Mouse (Mus musculus) neural tube, embryonic 15.5 days (tissue): ENCODE data around the gene Nf1. TPM values are rescaled to one million over a fixed set of nuclear protein-coding genes. Genes with fewer than 3 reads are reported as not detected.

Source experiments
- ATAC-seq: fragments of 200-750 bp; cut with Nextera tagmentation; 2 replicates; pipeline ENCODE4 v1.8.0; 2017; ENCODE audit warnings: mild to moderate bottlenecking, moderate TSS enrichment, moderate library complexity; ENCODE audit not compliant: low FRiP score
- H3K27ac ChIP-seq: fragments of 300-500 bp; sonication (generic); replicated peaks from 2 replicates; pipeline ENCODE4 v1.5.1; 2015; ENCODE audit warnings: mild to moderate bottlenecking, inconsistent platforms
- H3K27me3 ChIP-seq: fragments of 300-500 bp; sonication (generic); replicated peaks from 2 replicates; pipeline ENCODE4 v1.6.1; 2015; ENCODE audit warnings: inconsistent platforms
- H3K36me3 ChIP-seq: fragments of 300-500 bp; sonication (generic); 2 replicates; pipeline ENCODE4 v1.6.1; 2015; ENCODE audit warnings: inconsistent platforms
- H3K4me1 ChIP-seq: fragments of 300-500 bp; sonication (generic); 2 replicates; pipeline ENCODE4 v1.6.1; 2015; ENCODE audit warnings: inconsistent platforms
- H3K4me2 ChIP-seq: fragments of 300-500 bp; sonication (generic); 2 replicates; pipeline ENCODE4 v1.6.1; 2015; ENCODE audit warnings: inconsistent platforms, mild to moderate bottlenecking, moderate library complexity
- H3K4me3 ChIP-seq: fragments of 300-500 bp; sonication (generic); replicated peaks from 2 replicates; pipeline ENCODE4 v1.5.1; 2015; ENCODE audit warnings: mild to moderate bottlenecking, inconsistent platforms
- H3K9ac ChIP-seq: fragments of 300-500 bp; sonication (generic); replicated peaks from 2 replicates; pipeline ENCODE4 v1.6.1; 2015; ENCODE audit warnings: mild to moderate bottlenecking, inconsistent platforms
- H3K9me3 ChIP-seq: fragments of 300-500 bp; sonication (generic); replicated peaks from 2 replicates; pipeline ENCODE4 v1.6.1; 2016; ENCODE audit warnings: inconsistent platforms
- WGBS: fragments of 180-500 bp; shearing (Covaris S2); methylation state at CpG from one replicate; pipeline ENCODE4 v1.1.7; 2015; ENCODE audit warnings: mixed read lengths; 5-methylcytosine and 5-hydroxymethylcytosine counted together
- polyA plus RNA-seq: library from polyadenylated mRNA; unstranded; fragments of >200 nt; fragmentation: Nextera tagmentation; extraction: Ambion mirVana; gene quantifications from 2 replicates; pipeline ENCODE4 v1.2.1, GENCODE M21; 2015

Nf1 gene
- polyA plus RNA-seq, 1 experiment from 2014 or later = 5.4 TPM

DNA sequence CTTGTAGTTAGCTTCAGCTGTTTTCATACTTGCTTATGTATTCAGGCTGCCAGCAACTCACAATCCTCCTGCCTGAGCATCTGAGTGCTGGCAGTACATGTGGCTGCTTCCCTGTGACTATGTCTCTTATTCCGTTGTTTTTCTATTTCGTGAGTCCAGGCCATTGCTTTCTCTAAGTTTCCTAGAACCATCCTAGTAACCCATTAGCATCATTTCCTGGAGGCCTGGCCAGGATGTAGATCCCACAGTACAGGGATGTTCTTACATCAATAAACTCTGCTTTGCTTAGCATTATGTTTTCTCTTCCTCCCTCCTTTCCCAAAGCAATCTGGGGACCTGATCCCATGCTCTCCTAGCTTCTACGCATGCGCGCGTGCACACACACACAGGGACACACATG lies 4.4 kb upstream of the Nf1 start:
- peaks cover 9% of the 10 kb centered on the region for H3K4me1 ChIP-seq
- no peak overlapping the region for H3K4me2 ChIP-seq
- H3K9me3 ChIP-seq = no peaks in the 10 kb centered on the region
- WGBS = 93% methylated on average over 6 of the region's 6 CpGs
- H3K36me3 ChIP-seq = no peaks in the 10 kb centered on the region
- no peak overlapping the region for H3K9ac ChIP-seq
- H3K27me3 ChIP-seq = no peaks in the 10 kb centered on the region
- no peak overlapping the region for H3K4me3 ChIP-seq
- H3K27ac ChIP-seq = no peak overlapping the region
- ATAC-seq = no peak

DNA sequence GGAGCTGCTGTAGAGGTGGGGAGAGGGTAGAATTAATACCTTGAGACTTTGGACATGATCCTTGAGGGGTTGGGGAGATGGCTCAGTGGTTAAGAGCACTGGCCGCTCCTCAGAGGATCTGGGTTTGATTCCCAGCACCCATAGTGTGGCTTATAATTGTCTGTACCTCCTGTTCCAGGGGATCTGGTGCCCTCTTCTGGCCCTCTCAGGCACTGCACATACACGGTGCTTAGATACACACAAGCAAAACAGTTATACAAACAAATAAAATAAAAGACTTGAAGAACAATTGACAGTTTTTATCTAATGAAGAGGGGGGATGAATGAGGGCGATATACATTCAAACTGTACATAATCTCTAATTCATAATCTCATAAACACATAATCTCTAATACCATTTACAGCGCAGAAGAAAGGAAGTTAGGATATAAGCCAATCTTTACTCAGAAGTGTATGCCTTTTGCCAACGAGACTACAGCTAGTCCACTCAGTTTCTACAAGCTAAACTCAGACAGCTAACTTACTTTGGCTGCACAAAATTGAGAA lies 2.7 kb upstream of the Nf1 start:
- no peaks in the 10 kb centered on the region for H3K9me3 ChIP-seq
- no peak overlapping the region for H3K4me2 ChIP-seq
- H3K9ac ChIP-seq = no peak overlapping the region
- no peak overlapping the region for H3K27ac ChIP-seq
- WGBS = 96% methylated on average over 5 of the region's 5 CpGs
- H3K4me1 ChIP-seq = peaks cover 23% of the 10 kb centered on the region
- no peak for ATAC-seq
- H3K36me3 ChIP-seq = no peaks in the 10 kb centered on the region
- no peak overlapping the region for H3K4me3 ChIP-seq
- no peaks in the 10 kb centered on the region for H3K27me3 ChIP-seq

DNA sequence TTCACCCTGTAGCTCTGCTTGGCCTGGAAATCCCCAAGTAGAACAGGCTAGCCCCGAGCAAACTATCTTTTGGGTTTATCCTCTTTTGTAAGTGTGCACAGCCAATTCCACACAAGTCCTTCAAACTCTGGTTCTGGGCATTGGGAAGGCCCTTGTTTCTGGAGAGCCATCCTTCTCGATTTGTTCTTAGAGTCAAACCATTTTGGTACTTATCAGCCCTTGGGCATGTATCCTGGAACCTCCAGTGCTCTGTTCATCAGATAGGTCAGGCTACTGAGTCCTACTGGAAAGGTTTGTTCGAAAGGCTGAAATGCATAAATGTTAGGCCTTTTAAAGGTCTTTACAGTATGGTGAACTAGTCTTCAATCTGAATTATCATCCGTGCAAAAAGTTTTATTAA lies 872 bp upstream of the Nf1 start:
- peak overlapping the region; percentile 85 for H3K4me3 ChIP-seq
- H3K36me3 ChIP-seq = 0 out of 2 replicates have a peak, but pooled peaks cover 5% of the 10 kb centered on the region
- no peaks in the 10 kb centered on the region for H3K27me3 ChIP-seq
- ATAC-seq = no peak
- no peaks in the 10 kb centered on the region for H3K9me3 ChIP-seq
- peak overlapping the region; percentile 99 for H3K9ac ChIP-seq
- 51% methylated on average over 4 of the region's 4 CpGs for WGBS
- H3K4me1 ChIP-seq = peaks cover 30% of the 10 kb centered on the region
- peak overlapping the region; percentile 96; the same call in 1 of the 2 replicates for H3K27ac ChIP-seq
- peak overlapping the region; percentile 72 for H3K4me2 ChIP-seq

DNA sequence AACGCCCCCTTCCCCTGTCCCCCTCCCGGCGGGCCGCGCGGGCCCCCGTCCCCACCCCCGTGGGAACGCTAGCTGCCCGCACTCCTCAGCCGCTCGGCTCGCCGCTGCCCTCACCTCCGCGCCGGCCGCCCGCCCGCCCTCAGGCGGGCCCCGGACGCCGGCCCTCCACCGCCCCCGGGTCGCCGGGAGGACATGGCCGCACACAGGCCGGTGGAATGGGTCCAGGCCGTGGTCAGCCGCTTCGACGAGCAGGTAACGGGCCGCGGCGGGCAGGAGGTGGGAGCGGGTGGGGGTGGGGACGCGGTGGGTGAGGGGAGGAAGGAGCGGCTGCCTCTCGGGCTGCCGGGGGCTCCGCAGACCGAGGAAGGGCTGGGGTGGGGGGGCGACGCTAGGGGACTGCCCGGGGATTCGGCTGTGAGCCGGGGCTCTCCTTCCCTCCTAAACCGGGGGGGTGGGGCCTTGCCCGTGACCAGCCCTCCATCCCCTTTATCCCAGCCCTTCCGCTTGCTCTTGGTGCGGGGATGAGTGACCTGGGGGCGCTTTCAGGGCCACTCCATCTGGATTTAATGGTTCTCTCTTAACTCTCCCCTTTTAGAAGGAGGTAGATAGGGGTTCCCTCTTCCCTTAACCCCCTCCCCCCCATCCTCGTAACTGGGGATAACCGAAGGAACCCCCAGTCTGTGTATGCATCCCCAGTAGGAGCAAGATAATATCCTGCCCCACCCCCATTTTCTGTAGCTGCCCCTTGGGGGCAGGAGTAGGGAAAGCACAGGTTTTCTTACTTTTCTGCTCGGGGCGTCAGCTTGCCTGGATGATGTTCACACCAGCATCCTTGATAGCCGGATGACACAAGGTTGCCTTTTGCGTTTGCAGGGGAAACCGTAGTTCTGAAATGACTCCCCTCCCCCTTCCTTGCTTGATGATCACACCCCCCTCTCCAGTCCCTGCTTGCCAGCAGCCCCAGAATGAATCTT lies 602 bp downstream of the Nf1 start:
- ATAC-seq = peak; percentile 80
- Histone ChIP-seq H3K4me1 (peaks cover 30% of the 10 kb centered on the region), H3K27ac (peak overlapping the region; percentile 96), H3K4me2 (peak overlapping the region; percentile 72), H3K27me3 (no peaks in the 10 kb centered on the region), H3K36me3 (0 out of 2 replicates have a peak, but pooled peaks cover 5% of the 10 kb centered on the region), H3K9ac (peak overlapping the region; percentile 99), H3K4me3 (peak overlapping the region; percentile 85), H3K9me3 (no peaks in the 10 kb centered on the region)
- under 1% methylated on average over 10 of the region's 63 CpGs for WGBS

- H3K9me3 ChIP-seq = no peaks in the 10 kb centered on the region
- no peaks in the 10 kb centered on the region for H3K27me3 ChIP-seq
- H3K4me1 ChIP-seq = peaks cover 7% of the 10 kb centered on the region; the same call in 1 of the 2 replicates
- no peak overlapping the region for H3K4me3 ChIP-seq
- H3K36me3 ChIP-seq = no peaks in the 10 kb centered on the region
- ATAC-seq = no peak
- H3K4me2 ChIP-seq = no peak overlapping the region
- WGBS = 83% methylated on average over 3 of the region's 3 CpGs
- no peak overlapping the region for H3K27ac ChIP-seq
- no peak overlapping the region for H3K9ac ChIP-seq
These were observed 17.5 kb downstream of the Nf1 start for GRCm38 (mm10) chr11:79356995-79357394.

GRCm38 (mm10) chr11:79357397-79357796 lies 17.9 kb downstream of the Nf1 start:
- no peaks in the 10 kb centered on the region for H3K36me3 ChIP-seq
- 97% methylated on average over 1 of the region's 1 CpGs for WGBS
- no peak overlapping the region for H3K4me2 ChIP-seq
- H3K4me3 ChIP-seq = no peak overlapping the region
- peaks cover 7% of the 10 kb centered on the region; the same call in 1 of the 2 replicates for H3K4me1 ChIP-seq
- H3K9ac ChIP-seq = no peak overlapping the region
- peak; percentile 66; the same call in 1 of the 2 replicates for ATAC-seq
- no peak overlapping the region for H3K27ac ChIP-seq
- no peaks in the 10 kb centered on the region for H3K9me3 ChIP-seq
- H3K27me3 ChIP-seq = no peaks in the 10 kb centered on the region

DNA sequence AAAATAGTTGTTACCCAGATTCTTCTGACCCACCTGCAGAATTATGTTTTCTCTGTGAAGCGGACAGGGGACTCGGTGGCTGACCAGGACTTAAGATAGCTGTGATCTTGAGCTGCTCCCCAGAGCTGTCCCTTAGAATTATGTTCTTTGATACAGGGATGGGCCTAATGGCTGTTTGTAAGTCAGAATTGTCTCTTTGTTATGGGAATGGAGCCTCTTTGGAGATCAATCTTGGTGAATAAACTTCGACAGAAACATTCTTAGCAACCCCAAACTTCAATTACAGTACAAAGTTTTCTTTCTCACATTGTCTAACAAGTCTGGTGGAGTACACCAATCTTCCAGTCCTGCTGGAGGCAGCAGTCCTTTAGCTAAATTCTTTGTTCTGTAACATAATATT lies 25.5 kb downstream of the Nf1 start:
- no peaks in the 10 kb centered on the region for H3K36me3 ChIP-seq
- H3K4me1 ChIP-seq = peaks cover 9% of the 10 kb centered on the region; the same call in 1 of the 2 replicates
- H3K27ac ChIP-seq = no peak overlapping the region
- no peak overlapping the region for H3K4me2 ChIP-seq
- H3K27me3 ChIP-seq = no peaks in the 10 kb centered on the region
- ATAC-seq = no peak
- no peak overlapping the region for H3K9ac ChIP-seq
- H3K4me3 ChIP-seq = no peak overlapping the region
- 75% methylated on average over 3 of the region's 3 CpGs for WGBS
- no peaks in the 10 kb centered on the region for H3K9me3 ChIP-seq

- Histone ChIP-seq H3K9me3 (no peaks in the 10 kb centered on the region), H3K27me3 (no peaks in the 10 kb centered on the region), H3K4me3 (no peak overlapping the region), H3K4me2 (no peak overlapping the region), H3K27ac (no peak overlapping the region), H3K9ac (no peak overlapping the region), H3K4me1 (peaks cover 9% of the 10 kb centered on the region; the same call in 1 of the 2 replicates), H3K36me3 (no peaks in the 10 kb centered on the region)
- 35% methylated on average over 8 of the region's 8 CpGs for WGBS
- no peak for ATAC-seq
These were observed 26.8 kb downstream of the Nf1 start for GRCm38 (mm10) chr11:79366284-79366683.

- H3K4me1 ChIP-seq = no peaks in the 10 kb centered on the region
These were observed 33.5 kb downstream of the Nf1 start for GRCm38 (mm10) chr11:79373031-79373430.

GRCm38 (mm10) chr11:79398336-79398735 lies 58.8 kb downstream of the Nf1 start:
- ATAC-seq = no peak
- H3K4me2 ChIP-seq = no peak overlapping the region
- no peaks in the 10 kb centered on the region for H3K27me3 ChIP-seq
- no peak overlapping the region for H3K27ac ChIP-seq
- H3K4me3 ChIP-seq = no peak overlapping the region
- WGBS = 64% methylated on average over 3 of the region's 3 CpGs
- H3K36me3 ChIP-seq = peaks cover 20% of the 10 kb centered on the region
- H3K9ac ChIP-seq = no peak overlapping the region
- H3K9me3 ChIP-seq = no peaks in the 10 kb centered on the region
- no peaks in the 10 kb centered on the region for H3K4me1 ChIP-seq

More at GRCm38 (mm10) chr11:79373031-79373430, 33.5 kb downstream of the Nf1 start:
- Histone ChIP-seq H3K27ac (no peak overlapping the region), H3K4me3 (no peak overlapping the region), H3K36me3 (no peaks in the 10 kb centered on the region), H3K4me2 (no peak overlapping the region), H3K27me3 (no peaks in the 10 kb centered on the region), H3K9ac (no peak overlapping the region), H3K9me3 (no peaks in the 10 kb centered on the region)
- WGBS = 98% methylated on average over 4 of the region's 4 CpGs
- no peak for ATAC-seq

GRCm38 (mm10) chr11:79403625-79404319 lies 64.3 kb downstream of the Nf1 start:
- no peak overlapping the region for H3K27ac ChIP-seq
- no peak overlapping the region for H3K4me3 ChIP-seq
- no peak for ATAC-seq
- H3K27me3 ChIP-seq = no peaks in the 10 kb centered on the region
- no peaks in the 10 kb centered on the region for H3K4me1 ChIP-seq
- no peaks in the 10 kb centered on the region for H3K9me3 ChIP-seq
- no peak overlapping the region for H3K9ac ChIP-seq
- H3K36me3 ChIP-seq = peaks cover 18% of the 10 kb centered on the region
- 95% methylated on average over 6 of the region's 6 CpGs for WGBS
- no peak overlapping the region for H3K4me2 ChIP-seq
